Mouse (Mus musculus) fibroblast of lung, adult 2 months (primary cell): Measurements from ENCODE around the gene Kmt2c.

ENCODE experiments used
- DNase-seq: peaks from one replicate; pipeline ENCODE4 v3.0.0-alpha.2; 2011; ENCODE audit warnings: low read depth

Kmt2c gene

DNA sequence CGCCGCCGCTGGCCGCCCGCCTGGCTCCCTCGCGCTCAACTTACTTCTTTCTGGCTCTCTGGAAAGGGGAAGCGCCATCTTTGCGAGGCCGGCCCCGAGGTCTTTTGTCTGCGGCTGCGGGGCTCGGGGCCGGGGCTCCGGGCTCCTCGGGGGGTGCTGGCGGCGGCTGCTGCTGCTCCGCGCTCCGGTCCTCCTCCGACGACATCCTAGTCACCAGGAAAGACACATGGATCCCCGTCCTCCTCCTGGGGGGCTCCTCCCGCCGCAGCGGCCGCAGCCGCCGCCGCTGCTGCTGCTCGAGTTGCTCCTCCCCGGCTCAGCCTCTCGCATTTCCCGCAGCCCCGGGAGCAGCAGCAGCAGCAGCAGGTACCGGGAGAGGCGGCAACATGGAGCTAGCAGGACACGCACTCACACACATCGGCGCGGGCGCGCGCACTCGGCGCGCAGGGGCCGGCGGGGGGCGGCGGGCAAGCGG, at the start of gene Kmt2c:
TSS of gene Kmt2c (minus strand) at position 438 of the 475 bp plus-strand sequence.
- no peak for DNase-seq

DNA sequence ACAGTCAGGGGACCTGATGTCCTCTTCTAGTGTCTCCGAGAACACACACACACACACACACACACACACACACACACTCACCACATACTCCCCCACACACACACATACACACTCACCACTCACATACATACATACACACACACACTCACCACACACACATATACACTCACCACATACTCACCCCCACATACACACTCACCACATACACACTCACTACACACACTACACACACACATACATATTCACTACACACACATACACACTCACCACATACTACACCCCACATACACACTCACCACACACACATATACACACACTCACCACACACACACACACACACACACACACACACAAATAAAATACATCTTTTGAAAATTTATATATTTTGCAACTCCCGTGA, 48.3 kb upstream of the Kmt2c start:
- DNase-seq: no peak

DNA sequence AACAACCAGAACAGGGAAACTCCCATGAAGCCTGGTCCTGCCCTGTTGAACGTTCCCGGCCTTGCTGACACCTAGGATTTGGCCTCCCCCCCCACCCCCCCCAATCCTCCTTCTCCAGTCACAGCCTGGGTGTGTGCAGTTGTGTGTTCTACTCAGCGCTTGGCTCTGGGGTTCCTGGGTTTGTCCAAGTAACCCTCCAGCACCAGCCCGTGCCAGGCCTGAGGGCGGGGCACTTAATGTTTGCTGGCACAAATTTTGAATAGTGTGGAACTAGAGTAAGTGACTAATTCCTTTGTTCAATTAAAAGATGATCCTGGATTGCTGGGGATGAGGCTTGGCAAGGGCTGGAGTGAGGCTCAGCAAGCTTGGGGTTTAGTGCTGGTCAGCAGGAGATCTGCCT, 46.0 kb upstream of the Kmt2c start:
- peak; percentile 60 for DNase-seq

DNA sequence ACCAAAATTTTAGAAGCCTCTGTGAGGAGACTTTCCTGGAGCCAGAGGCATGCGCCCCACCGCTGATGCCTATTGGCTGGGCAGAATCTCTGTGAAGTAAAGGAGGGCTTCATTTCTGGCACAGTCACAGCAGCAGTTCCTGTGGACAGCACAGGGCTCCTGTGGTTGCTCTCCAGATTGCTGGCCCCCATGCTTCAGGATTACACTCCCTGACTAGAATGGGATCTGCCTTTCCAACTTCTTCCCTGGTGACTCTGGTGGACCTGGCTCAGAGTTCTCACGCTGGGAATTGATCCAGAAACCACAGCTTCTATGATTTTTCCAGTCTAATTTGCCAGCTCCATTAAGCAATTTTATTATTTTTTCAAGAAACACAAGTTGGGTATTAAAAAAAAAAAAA, 45.5 kb upstream of the Kmt2c start:
- peak; percentile 97 for DNase-seq

DNA sequence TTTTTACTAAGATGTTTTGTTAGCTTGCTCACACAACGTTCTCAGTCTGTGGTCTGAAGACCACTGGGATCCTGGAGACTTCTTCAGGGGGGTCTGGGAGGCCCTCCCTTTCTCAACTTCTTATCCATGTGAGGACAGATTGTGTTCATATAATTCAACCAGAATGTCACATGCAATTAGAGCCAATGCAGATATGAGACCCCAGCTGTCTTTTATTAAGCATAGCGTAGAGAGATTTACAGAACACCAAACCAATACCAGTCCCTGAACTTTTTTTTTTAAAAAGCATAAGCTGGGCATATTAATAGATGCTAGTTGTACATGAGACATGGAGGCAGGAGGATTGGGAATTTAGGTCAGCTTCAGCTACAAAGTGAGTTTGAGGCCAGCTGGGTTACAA, 43.1 kb upstream of the Kmt2c start:
- DNase-seq: no peak

DNA sequence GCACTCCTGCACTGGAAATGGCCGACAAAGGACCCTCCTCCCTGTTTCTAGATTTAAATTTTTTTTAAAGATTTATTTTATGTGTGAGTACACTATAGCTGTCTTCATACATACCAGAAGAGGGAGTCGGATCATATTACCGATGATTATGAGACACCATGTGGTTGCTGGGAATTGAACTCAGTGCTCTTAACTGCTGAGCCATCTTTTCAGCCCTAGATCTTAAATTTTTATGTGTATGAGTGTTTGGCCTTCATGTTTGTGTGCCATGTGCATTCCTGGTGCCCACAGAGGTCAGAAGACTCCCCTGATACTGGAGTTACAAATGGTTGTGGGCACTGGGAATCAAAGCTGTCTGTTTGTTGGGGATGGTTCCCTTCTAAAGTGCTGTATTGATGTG, 42.3 kb upstream of the Kmt2c start:
- no peak for DNase-seq

DNA sequence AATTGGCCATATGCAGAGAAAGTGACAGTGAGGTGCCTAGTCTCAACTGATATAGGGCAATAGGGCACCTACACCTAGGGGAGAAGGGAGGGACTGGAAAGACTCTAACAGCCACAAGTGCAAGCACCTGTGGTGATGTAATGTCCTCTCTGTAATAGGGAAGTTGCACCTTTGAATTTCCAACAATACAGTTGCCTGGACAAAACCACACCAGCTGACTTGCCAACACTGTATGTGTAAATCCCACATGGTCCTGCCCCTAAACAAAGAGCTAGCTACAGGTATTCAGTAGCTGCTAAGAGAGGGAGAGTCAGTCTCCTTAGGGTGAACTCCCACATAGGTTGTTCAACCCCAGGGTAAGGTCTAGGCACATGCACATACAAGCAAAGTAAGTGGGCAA, 41.8 kb upstream of the Kmt2c start:
- no peak for DNase-seq

DNA sequence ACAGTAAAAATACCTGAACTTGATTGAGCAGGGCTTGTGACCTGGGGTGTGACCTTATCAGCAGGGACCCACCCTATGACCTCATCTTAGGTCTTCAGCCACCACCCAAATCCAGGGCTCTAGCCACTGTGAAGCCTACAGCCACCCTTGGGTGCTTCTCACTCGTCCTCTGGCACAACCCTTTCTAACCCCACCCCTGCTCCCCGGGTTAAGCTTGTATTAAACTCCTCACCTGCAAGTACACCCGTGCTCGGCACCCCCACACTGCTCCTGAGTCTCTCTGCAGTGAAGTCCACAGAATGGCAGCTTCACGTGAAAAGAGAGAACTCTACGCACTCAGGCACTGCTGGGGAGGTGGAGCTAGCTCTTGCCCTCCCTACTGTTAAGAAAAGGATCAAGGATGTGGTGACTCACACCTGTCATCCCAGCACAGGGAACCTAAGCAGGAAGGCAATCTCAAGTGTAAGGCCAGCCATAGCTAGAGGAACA, 38.4 kb upstream of the Kmt2c start:
- DNase-seq: no peak

DNA sequence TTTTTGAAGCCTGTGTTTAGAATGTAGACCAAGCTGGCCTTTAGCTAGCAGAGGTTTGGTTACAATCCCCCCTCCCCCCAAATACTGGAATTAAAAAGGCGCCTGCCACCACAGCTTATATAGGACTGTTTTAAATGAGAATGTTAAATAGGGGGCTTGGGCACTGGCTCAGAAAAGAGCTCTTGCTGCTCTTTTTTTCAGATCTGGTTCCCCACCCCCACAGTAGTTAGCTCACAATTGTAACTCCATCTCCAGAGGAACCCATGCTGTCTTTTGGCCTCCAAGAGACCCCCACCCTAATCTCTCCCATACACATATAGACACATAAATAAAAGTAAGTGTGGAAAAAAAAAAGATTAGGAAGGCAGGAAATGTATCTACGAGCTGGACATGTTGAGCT, 37.9 kb upstream of the Kmt2c start:
- no peak for DNase-seq

DNA sequence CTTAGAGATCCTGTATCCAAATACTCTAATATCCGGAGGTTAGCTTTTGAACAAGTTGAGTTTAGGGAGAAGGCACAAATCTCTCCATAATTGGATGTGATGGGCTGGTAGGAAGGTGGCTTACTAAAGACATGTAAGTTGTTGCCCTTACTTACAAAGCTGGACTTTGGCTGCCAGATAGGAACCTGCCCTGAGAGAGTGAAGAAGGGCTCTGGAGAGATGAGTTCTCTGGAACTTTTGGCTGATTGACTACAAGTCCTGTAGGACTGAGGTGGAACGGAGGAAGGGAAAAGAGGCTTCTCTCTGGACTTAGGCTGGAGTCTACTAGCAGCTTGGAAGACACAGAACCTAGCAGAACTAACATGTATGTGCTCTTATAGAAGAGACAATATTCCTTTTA, 37.0 kb upstream of the Kmt2c start:
- no peak for DNase-seq

DNA sequence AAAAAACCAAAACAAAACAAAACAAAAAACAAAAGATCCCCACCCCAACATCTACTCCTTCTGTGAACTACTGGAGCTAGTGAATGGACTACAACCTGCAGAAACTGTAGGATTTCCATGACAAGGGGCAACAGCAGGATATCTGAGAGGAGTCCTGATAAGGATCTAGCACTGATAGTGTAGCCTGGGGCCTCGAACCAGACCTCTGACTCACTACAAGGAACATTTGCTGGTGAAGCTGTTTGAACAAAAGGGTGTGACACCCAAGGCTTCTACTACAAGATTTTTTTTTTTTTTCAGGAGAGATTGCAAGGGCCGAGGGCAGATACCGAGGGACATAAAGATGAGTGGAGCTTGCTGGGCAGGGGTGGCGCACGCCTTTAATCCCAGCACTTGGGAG, 34.7 kb upstream of the Kmt2c start:
- no peak for DNase-seq

DNA sequence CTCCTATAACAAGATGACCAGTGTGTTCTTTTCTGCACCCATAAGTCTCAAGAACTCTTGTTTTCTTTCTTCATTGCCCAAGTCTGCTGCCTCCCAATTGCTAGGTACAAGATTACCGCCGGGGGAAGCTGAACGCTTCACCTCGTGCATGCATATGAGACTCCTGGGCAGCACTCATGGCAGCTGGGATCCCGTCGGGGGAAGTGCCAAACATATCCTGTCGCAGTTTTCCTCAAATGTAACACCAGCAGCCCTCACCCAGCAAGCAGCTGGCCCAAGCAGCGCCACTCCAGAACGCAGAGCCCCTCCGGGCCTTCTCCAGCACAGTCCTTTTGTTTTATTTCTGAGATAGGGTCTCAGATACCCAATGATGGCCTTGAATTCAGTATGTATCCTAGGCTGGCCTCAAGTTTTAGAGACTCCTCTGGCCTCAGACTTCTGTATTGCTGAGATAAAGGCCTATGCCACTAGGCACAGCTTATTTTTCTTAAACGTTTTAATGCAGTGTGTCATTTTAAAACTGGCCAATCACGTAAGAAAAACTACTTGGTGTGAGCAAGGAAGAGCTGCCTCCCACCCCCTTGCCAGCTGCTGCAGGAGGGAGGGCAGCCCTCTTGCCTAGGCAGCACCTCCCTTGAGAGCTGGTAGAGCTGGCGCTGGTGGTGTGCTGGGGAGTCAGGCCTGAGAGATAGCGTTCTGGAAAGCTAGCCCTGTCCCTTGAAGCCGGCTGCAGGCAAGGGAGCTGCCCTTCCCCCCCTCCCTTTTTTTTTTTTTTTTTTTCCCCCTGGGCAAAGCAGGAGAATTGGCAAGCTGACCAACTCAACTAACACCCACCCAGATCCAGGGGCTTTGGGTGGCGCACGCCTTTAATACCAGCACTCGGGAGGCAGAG, 33.9 kb upstream of the Kmt2c start:
- DNase-seq: no peak

DNA sequence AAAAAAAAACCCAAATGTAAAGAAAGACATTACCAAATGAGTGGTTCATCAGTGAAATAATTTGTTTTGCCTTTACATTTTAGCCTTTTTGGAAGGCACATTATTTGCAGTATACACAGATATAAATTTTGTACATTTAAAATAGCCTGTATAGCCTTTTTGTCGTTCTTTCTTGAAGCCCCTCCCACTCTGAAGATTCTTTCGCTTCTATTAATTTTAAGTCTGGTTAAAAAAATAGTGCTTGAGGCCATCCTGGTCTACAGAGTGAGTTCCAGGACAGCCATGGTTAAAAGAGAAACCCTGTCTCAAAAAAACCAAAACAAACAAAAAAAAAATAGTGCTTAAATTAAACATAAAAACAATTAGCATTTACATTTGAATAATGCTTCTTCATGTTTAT, 32.0 kb upstream of the Kmt2c start:
- DNase-seq: no peak

DNA sequence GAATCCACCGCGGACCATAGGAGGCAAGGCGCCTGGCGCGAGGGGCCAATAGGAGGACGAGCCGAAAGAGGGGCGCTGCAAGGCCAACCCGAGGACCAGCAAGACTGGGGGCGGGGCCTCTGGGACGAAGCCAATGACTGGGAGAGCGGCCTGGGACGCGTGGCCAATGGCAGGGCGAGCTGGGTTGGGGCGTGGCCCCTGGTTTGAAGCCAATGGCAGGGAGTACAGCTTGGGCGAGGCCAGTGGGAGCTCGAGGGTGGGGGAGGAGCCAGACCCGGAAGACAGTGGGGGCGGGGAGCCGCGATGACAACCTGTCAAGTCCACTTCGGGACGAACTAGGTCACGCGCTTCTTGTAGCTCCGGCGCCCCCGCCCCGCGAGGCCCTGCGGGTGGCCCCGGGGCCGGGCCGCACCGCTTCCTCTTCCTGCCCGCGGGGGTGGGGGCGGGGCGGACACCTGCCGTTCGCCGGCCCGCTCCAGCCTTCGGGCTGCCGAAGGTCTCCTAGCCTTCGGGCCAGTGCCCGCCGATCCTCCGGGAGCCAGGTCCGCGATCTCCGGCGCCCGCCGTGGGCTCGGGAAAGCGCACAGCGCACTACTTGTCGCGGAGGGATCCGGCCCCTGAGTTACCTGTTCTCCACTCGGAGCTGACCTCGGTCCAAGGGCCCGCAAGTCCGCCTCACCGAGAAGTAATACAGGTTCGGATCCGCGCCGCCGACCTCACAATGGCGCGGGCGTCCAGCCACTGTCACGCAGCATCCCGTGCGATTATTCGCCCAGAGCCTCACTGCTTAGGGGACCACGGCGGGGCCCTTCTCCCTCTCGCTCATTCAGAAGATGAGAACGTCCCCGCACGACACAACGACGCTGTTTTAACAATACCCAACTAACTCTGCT, 31.2 kb upstream of the Kmt2c start:
- DNase-seq: peak; percentile 99

DNA sequence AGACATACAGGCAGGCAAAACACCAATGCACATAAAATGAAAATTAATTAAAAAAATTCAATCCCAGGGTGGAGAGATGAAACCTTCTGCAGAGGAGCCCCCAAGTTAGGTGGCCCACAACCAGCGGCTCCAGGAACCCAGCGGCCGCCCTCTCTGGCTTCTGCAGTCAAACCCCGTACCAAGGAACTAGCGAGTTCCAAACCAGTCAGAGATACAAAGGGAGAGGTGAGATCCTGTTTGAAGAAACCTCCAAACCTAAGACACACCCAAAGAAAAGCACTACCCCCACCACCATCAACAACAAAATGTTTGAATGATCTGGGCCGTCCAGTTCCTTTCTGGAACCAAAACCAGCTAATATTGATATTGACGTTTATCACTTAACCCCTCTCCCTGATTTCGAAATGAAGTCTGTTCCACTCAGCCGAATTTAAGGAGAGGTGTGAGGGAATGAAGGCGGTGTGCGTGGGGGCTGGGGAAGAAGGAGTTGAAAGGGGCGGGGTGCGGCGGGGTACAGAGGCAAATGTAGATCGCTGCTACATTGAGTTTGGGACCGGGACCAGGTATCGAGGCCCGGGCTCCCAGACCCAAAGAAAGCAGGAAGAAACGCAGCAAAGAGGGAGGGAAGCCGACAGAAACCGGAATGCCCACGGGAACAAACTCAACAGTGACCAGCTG, 30.4 kb upstream of the Kmt2c start:
- DNase-seq: no peak

DNA sequence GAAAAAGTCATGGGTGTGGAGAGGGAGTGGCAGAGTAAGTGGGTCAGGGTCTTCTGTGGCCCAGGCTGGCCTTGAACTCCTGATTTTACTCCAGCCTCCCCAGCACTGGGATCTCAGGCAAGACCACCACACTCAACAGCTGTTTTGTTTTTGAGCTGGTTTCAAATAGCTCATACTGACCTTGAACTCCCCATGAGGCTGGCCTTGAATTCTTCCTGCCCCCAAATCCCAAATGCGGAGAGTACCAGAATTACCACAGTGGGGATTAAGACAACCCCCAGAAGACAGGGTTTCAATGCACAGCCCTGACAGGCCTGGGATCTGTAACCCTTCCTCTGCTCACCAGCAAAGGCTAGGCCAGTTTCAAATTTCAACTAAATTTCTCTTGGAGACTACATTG, 29.4 kb upstream of the Kmt2c start:
- no peak for DNase-seq

DNA sequence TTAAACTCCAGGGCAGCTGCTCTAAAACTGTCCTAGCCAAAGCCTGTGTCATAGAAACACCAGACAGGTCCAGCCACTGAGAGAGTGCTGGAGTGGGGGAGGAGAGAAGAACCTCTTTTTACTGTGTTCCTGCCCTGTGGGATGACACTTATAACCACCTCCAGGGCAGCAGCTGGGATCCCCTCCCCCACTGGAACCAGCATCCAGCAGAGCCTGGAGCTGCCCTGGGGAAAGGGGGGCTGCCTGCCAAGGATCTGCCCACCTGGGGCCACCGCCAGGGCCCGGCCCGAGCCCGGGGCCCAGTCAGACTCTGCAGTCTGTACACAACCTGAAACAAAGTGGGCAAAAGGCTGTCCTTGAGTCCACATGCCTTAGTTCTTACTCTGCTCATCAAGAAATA, 28.3 kb upstream of the Kmt2c start:
- no peak for DNase-seq

DNA sequence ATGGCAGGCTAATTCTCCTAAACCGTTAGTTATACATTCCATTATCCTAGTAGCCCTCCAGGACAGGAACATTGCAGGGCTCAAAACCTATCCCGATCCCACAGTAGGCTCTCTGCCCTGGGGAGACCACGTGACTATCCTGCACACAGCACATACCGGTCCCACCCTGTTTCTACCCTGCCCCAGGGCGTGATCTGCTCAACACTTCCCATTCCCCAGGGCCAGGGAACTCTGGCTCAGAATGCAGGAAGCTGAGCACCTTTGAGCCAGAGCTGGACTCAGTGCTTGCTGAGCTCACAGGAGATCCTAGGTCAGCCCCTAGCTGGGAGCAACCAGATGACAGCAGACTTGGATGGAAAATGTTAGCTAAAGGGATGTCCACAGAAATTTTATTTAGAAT, 27.5 kb upstream of the Kmt2c start:
- no peak for DNase-seq

DNA sequence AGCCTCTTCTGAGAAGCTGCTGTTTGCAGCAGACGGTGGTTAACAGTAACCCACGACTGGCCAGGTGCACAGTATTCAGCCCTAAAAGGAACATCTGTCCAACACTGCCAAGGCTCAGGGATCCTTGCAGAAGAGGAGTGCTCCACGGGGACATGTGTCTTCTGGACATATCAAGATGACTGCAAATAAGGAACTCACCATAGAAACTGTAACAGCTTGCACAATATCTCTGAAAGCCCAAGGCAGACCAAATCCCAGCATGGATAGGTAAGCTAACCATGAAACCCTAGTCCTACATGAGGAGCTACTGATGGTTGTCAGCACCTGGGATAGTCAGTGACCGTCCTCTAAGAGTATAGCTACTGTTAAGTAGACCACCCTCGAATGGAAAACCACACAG, 22.9 kb upstream of the Kmt2c start:
- no peak for DNase-seq

DNA sequence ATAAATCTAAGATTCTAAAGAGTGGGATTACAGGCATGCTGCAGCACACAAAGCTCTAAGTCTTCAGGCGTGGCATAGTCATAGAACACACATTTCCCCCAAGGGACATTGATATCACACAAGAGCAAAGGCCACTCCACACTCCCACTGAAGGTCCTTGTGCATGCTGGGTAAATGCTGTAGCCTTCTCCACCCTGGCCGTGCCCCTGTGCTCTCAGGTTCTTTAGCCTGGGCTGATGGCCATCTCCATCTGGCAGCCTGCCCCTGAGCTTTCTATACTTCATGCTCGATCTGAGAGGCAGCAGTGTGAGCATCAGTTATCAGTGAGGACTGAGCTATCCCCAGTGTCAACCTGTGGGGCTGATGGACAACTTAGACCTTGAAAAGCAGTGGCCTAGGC, 21.2 kb upstream of the Kmt2c start:
- DNase-seq: no peak

DNA sequence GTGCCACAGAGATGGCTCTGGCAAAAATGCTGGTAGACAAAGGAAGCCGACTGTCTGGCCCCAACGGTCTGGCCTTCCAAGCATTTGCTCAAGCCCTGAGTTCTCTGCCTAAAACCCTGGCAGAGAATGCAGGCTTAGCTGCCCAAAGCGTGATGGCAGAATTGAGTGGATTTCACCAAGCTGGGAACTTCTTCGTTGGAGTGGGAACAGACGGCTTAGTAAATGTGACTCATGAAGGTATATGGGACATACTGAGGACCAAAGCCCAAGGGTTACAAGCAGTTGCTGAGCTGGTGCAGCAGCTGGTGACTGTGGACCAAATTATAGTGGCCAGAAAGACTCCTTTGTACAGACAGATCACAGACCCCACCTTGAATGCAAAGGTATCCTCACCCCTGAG, 19.0 kb upstream of the Kmt2c start:
- DNase-seq: no peak

DNA sequence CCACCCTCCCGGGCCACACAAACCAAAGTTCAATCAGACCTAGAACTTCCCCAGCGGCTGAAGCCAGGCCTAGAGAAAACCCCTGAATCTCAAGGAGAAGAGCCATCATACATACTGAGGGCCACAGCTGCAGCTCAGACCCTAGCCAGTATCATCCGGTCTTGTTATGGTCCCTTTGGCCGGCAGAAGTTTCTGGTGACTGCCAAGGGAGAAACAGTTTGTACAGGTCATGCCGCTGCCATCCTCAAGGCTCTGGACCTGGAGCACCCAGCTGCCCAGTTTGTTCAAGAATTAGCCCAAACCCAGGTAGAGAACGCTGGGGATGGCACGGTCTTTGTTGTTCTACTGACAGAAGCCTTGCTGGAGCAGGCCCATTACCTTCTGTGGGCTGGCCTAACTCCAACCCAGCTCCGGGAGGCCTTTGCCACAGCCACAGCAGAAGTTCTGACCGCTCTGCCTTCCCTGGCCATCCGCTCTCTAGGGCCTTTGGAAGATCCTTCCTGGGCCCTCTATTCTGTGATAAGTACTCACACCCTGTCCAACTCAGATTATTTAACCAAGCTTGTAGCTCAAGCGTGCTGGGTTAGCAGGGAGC, 17.8 kb upstream of the Kmt2c start:
- DNase-seq: no peak
